Mouse (Mus musculus) adrenal gland, postnatal 0 days (tissue): ENCODE results near the gene Kif1a. TPM values are rescaled to one million over a fixed set of nuclear protein-coding genes. Genes with fewer than 3 reads are reported as not detected.

Experiments
- polyA plus RNA-seq: library from polyadenylated mRNA; unstranded; fragments of >200 nt; fragmentation: Nextera tagmentation; extraction: Ambion mirVana; gene quantifications from 2 replicates; pipeline ENCODE4 v1.2.1, GENCODE M21; 2015

The Kif1a gene
- 34.3 and 67.0 TPM in 2 replicates for polyA plus RNA-seq

DNA sequence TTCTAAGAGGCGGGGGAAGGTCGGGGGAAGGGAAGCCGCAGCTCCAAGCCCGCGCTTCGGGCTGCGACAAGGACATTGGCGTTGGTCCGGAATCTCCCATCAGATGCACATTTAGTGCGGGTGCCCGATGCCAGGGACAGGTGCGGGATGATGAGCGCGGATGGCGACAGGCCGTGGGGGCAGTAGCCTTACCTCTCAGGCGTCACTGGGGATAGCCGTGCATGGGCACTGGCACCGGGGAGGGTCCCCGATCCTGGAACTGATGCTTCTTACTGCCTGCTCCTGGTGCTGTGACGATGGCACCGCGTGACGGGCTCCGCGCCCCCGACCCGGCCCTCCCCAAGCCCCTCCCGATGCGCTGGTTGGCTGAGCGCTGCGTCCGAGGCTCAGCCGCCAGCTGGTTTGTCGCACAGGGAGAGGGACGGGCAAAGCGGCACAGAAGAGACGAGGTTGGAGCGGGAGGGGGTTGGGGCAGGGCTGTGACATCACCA, at the start of gene Kif1a:
Gene Kif1a (minus strand): TSS at position 381 of the 491 bp plus-strand sequence.

DNA sequence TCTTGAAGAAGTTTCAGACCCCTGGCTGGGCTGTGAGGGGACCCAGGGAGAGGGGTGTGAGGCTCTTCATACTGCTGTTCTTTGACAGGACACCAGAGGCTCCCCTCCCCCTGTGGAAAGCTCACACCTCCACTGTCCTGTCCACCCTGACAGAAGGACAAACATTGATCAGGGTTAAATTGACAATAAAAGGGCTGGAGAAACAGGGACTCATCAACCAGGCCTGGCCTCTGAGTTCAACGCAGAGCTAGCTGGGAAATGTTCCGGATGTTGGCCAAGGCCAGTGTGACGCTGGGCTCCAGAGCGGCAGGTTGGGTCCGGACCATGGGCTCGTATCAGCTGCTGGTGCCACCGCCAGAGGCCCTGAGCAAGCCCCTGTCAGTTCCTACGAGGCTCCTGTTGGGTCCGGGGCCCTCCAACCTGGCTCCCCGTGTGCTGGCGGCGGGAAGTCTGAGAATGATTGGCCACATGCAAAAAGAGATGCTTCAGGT, 33.3 kb upstream of the Kif1a start, which contains the start of gene Agxt:
Gene Agxt (plus strand): TSS at position 205 of the 491 bp plus-strand sequence.

DNA sequence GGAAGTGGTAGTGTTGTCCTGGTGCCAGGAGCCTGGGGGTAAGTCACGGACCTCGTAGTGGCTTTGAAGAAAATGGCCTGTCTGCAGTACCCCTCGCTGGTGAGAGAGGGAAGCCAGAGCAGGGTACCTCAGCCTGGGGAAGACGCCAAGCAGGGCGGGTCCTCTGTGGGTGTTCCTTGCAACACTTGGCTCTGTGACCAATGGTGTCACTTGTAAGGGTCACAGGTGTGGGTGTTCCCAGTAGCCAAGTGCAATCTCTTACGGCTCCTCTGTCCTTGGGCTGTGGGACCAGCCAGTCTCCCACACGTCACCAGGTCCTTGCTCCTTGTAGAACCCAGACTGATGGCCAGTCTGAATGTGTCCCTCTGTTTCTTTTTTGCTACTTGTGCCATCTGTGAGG, 95.7 kb downstream of the Kif1a start, which contains the start of gene Aqp12:
Gene Aqp12 (plus strand): TSS at position 274 of the 400 bp plus-strand sequence.

Other genes with a start within 250 kb of the Kif1a start
- 0.40 and 0.58 TPM in 2 replicates for gene Ankmy1, start 199.0 kb downstream of the Kif1a start, polyA plus RNA-seq
- 36.9 and 46.6 TPM in 2 replicates for gene Dusp28, start 195.0 kb downstream of the Kif1a start, polyA plus RNA-seq
- gene Rnpepl1, start 191.2 kb downstream of the Kif1a start, polyA plus RNA-seq = 28.0 and 43.7 TPM in 2 replicates
- 22.4 and 25.8 TPM in 2 replicates for gene Capn10, start 167.6 kb downstream of the Kif1a start, polyA plus RNA-seq
- gene Gpr35, start 151.1 kb downstream of the Kif1a start, polyA plus RNA-seq = 0.47 and 0.58 TPM in 2 replicates
- 0.21 TPM in 1 of 2 replicates, not detected in the other for gene Aqp12, start 95.6 kb downstream of the Kif1a start, polyA plus RNA-seq
- gene Agxt, start 33.3 kb upstream of the Kif1a start, polyA plus RNA-seq = 9.1 and 12.7 TPM in 2 replicates
- 0.27 and 0.28 TPM in 2 replicates for gene 2310007B03Rik, start 59.0 kb upstream of the Kif1a start, polyA plus RNA-seq
- gene Crocc2, start 66.8 kb upstream of the Kif1a start, polyA plus RNA-seq = 0.25 and 0.58 TPM in 2 replicates
- 6.1 and 8.1 TPM in 2 replicates for gene Sned1, start 133.9 kb upstream of the Kif1a start, polyA plus RNA-seq
- 30.9 and 33.3 TPM in 2 replicates for gene Mterf4, start 204.0 kb upstream of the Kif1a start, polyA plus RNA-seq
- gene Ppp1r7, start 240.9 kb upstream of the Kif1a start, polyA plus RNA-seq = 31.6 and 46.4 TPM in 2 replicates
- gene Pask, start 241.5 kb upstream of the Kif1a start, polyA plus RNA-seq = 3.3 and 4.2 TPM in 2 replicates